Mouse (Mus musculus): ENCODE results near the gene Ust. TPM values are rescaled to one million over a fixed set of nuclear protein-coding genes. Genes with fewer than 3 reads are reported as not detected.

The Ust gene
- total RNA-seq, 2 experiments from 2014 or later: 23.1 to 25.3 TPM

GRCm38 (mm10) chr10:8447681-8448080 is 70.9 kb downstream of the Ust start:
- intact Hi-C loops (cut with DNase I): no loop called here
- no peak for DNase-seq (ENCODE audit: low spot score in 2 of 2)

DNA sequence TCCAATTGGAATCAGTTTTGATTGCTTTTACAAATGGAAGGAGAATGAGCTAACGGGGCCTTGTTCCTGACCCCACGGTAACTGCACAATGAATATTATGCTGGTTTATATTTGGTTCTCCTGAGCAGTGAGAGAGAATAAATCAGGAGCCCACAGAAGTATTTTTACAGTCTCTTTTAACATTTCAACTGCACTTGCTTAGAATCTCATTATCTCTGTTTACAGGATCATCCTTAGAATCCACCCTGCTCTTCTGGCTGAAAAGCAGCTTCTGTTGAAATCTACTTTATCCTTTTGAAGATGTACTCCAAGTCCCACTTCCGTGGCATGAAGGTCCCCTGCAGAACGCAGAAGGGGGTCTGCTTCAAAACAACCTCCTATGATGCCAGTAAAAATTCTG is 71.7 kb downstream of the Ust start:
- DNase-seq (ENCODE audit: low spot score in 2 of 2): peak in 1 of 2 experiments; percentile 22
- intact Hi-C loops (cut with DNase I): no loop called here

DNA sequence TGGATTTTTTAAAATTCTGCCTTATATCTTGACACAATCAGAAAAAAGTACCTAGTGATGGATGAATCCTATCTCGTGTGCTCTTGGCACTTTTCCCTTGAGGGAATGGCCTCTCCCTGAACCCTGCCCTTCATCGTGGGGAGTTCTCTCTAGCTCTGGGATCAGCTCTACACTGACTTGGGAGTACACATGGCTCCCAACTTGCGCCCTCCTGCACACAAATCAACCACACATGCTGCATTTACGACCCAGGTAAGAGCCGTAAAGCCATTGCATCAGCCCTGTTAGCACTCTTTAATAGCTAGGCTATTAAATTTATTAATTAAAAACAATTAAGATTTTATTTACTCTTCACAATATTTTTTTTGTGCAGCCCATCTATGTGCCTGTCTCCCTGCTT is 74.6 kb downstream of the Ust start:
- DNase-seq (ENCODE audit: low spot score in 2 of 2): no peak
- intact Hi-C loops (cut with DNase I): no loop called here

DNA sequence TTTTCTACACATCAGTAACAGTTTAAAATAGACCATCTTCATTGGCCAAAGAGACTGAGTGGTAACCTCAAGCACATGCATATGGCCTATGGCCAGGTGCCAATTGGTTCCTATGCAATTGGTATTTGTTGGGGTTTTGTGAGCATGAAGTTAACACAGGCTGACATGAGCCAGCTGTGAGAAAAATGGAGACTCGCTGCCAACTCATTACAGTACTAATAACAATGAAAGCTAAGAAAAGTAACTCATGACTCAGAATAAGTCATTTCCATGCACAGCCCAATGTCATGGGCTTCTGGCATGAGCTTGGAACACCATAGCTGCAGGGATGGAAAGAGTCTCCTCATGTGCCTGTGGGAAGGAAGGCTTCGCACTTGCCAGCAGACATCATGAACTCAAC is 86.8 kb downstream of the Ust start:
- DNase-seq (ENCODE audit: low spot score in 2 of 2): no peak
- intact Hi-C loops (cut with DNase I): no loop called here

DNA sequence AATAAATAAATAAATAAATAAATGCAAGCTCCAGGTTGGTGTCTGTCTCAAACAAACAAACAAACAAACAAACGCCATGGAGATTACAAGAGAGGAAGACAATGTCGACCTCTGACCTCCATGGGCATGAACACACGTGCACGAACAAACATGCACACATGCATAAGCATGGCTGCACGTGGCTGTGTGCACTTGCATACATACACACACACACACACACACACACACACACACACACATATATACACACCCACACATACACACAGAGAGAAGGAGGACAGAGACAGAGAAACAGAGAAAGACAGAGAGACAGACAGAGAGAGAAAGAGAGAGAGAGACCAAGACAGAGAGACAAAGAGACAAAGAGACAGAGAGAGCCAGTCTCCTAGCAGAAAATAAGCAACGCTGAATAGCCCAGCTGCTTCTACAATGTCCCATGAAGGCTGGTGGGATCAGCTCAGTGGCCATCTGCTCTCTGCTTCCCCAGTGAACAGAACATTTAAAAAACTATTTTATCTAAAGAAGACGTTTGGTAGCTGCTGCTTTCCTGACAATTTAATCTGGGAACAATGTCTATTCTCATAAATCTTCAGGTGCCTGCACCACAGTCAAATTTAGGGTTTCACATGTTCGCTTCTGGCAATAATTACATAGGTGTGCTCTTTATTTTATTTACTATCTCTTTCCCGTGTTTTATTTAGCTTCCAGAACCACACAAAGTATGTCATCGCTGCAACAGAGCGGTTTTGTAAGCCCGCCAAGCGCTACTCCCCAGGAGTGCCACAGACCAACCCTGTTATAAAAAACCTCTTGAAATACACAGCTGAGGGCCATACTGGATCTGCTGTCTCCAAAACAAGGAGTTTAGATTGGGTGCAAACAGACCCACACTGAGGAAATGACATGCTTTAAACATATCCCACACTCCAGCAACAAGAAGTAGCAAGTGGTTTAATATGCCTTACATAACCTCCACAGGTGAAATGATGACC is 89.5 kb downstream of the Ust start:
- DNase-seq (ENCODE audit: low spot score in 2 of 2): peak; percentile 27 to 40
- intact Hi-C loops (cut with DNase I): no loop called here

GRCm38 (mm10) chr10:8427671-8428364 is 90.8 kb downstream of the Ust start:
- peak in 1 of 2 experiments; percentile 25 for DNase-seq (ENCODE audit: low spot score in 2 of 2)

GRCm38 (mm10) chr10:8419496-8420009 is 99.1 kb downstream of the Ust start:
- no peak for DNase-seq (ENCODE audit: low spot score in 2 of 2)
- intact Hi-C loops (cut with DNase I): no loop called here

More at GRCm38 (mm10) chr10:8427671-8428364, 90.8 kb downstream of the Ust start:
- intact Hi-C loops (cut with DNase I): no loop called here

DNA sequence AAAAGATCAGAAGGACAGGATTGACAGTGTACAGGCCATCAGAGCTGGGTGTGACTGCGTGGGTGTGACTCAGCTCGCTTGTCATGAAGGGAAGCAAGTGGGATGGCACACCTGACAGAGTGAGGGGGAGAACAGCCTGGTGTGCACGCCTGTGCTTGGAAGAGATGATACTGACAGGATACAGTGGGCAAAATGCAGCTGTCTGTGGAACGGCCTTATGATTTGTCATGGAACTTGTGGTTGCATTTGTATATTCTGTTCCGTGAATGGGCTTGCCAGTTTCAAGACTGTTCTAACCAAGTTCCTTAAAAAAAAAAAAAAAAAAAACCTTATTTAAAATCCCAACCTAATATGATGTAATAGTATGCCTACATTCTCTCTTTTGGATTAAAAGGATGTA is 103.2 kb downstream of the Ust start:
- DNase-seq (ENCODE audit: low spot score in 2 of 2): no peak
- intact Hi-C loops (cut with DNase I): no loop called here

GRCm38 (mm10) chr10:8415036-8415435 is 103.6 kb downstream of the Ust start:
- intact Hi-C loops (cut with DNase I): no loop called here
- DNase-seq (ENCODE audit: low spot score in 2 of 2): no peak

- no peak for DNase-seq (ENCODE audit: low spot score in 2 of 2)
- intact Hi-C loops (cut with DNase I): no loop called here
Measured at GRCm38 (mm10) chr10:8405141-8405540, 113.5 kb downstream of the Ust start.

DNA sequence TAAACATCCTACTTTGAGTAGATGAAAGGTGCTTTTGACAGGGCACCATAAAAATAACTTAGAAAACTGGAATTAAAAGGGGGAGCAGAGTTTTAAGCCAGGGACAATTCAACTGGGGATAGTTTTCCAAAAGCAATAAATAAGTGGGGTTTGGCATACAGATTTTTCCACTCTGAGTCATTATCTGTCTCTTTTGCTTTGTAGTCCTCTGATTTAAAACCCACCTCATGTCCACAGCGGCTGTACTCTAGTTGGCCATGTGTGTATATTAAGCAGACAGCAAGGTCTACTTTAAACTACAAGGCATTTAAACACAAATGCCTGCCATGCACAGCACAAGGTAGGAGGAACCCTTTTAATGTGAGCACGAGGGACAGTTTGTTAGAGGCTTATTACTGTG is 126.4 kb downstream of the Ust start:
- DNase-seq (ENCODE audit: low spot score in 2 of 2): no peak
- intact Hi-C loops (cut with DNase I): no loop called here

GRCm38 (mm10) chr10:8391264-8391748 is 127.3 kb downstream of the Ust start:
- DNase-seq (ENCODE audit: low spot score in 2 of 2): peak; percentile 21 to 42
- intact Hi-C loops (cut with DNase I): no loop called here

DNA sequence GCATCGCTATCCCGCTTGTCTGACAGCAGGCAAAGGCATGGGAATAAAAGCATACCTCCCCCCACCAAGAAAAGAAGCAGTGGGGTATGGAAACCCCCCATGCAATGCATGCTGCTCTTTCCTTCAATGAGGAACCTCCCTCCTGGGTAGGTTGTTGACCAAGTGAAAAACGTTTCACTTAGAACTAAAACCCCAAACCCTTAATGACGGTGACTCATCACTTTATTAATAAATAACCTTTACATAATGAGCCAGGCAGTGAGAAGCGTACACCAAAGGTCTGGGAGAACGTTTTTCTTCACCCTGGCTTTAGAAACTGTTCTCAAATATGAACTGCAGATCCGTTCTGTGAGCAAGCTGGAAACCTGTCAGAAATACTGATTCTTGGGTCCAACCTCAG is 130.4 kb downstream of the Ust start:
- DNase-seq (ENCODE audit: low spot score in 2 of 2): no peak
- intact Hi-C loops (cut with DNase I): no loop called here

GRCm38 (mm10) chr10:8369894-8370500 is 148.6 kb downstream of the Ust start:
- intact Hi-C loops (cut with DNase I): no loop called here

DNA sequence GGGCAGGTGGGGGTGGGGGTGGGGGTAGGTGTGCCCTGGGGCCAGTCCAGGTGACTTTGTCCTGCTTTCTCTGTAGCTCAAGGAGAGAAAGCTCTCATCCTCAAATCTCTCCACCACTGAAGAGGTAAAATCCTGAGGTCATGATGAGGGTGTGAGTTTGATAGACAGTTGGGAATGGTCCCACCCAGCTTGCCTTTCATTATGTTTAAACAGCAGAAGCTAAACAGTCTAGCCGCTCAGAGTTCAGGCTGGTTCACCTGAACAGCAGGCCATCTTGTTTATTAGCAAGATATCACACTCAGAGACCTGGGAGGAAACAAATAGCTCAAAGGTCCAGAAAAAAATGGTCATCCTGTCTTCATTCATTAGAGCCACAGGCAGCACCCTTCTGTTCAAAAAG is 152.8 kb downstream of the Ust start:
- DNase-seq (ENCODE audit: low spot score in 2 of 2): no peak
- intact Hi-C loops (cut with DNase I): no loop called here

More at GRCm38 (mm10) chr10:8369894-8370500, 148.6 kb downstream of the Ust start:
- DNase-seq (ENCODE audit: low spot score in 2 of 2): no peak

GRCm38 (mm10) chr10:8364182-8364581 is 154.4 kb downstream of the Ust start:
- no peak for DNase-seq (ENCODE audit: low spot score in 2 of 2)
- intact Hi-C loops (cut with DNase I): no loop called here

- no peak for DNase-seq (ENCODE audit: low spot score in 2 of 2)
- intact Hi-C loops (cut with DNase I): no loop called here
Measured at GRCm38 (mm10) chr10:8363281-8363680, 155.3 kb downstream of the Ust start.

- intact Hi-C loops (cut with DNase I): no loop called here
- peak in 1 of 2 experiments; percentile 14 for DNase-seq (ENCODE audit: low spot score in 2 of 2)
Measured at GRCm38 (mm10) chr10:8358286-8359045, 160.2 kb downstream of the Ust start.

- peak in 1 of 2 experiments; percentile 29 for DNase-seq (ENCODE audit: low spot score in 2 of 2)
- intact Hi-C loops (cut with DNase I): no loop called here
Measured at GRCm38 (mm10) chr10:8353534-8353933, 165.1 kb downstream of the Ust start.
